10 mouse cellular contexts compared by ENCODE assay signal in the genomic region with DNA sequence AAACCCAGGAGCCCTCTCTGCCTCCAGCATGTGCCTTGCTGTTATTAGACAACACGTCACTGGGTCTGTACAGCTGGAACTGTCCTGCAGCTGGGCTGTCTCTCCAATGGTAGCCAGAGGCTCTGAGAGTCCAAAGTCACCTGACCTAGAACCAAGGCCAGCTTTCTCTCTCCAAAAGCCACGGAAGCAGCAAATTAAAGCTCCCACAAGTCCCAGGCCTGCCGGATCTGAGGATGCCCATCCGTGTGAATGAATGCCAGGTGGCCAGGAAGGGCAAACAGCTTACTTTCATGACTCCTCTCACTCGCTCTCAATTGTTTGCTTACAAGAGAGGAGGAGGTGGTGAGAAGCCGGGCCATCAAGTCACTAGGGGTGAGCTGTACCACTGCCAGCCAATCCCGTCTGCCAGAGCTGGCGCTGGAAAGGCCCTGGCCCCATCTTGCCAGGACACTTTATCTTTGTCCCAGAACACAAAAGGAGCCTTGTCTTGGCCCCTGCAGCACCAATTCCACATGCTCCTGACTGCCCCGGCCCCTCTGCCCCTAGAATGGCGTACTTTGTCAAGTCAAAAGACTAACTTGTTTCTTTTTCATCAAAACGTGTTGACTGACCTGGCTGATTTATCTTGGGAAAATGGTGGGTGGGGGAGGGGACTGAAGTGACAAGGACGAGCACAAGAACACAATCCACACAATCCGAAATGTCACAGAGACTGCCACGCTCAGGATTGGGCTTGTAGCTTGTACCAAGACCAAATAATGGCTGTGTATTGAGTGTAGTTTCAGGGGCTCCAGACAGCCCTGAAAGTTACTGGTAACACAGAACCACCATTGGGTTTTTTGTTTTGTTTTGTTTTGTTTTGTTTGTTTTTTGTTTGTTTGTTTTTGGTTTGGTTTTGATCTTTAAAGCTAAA. TPM values are rescaled to one million over a fixed set of nuclear protein-coding genes. Genes with fewer than 3 reads are reported as not detected.
DNase-seq lines count a peak whose midpoint lies in the region; ATAC-seq lines count a peak whose summit lies in the region.
"Had no signal": no experiment of that assay in that cellular context is flagged by ENCODE, and none has a peak within 500 bp of the region (broad histone marks: within the 10 kb centered on the region; RNA-seq: fewer than 3 reads in every experiment).

No protein-coding gene starts in this region.

- H3K36me3 ChIP-seq in stomach, embryonic 16.5 days (ENCODE audit: control insufficient read depth, insufficient read depth, low read length) = no peaks in the 10 kb centered on the region
- H3K36me3 ChIP-seq: limb, embryonic 12.5 days had no signal

- H3K4me2 ChIP-seq in stomach, embryonic 16.5 days (ENCODE audit: low read depth, low read length) = 0 out of 2 replicates have a peak overlapping the region, but pooled peaks have one; percentile 2
- H3K4me2 ChIP-seq: limb, embryonic 12.5 days had no signal

- H3K27ac ChIP-seq in stomach, embryonic 16.5 days (ENCODE audit: low read length) = 0 out of 2 replicates have a peak overlapping the region, but pooled peaks have one; percentile 26
- H3K27ac ChIP-seq: limb, embryonic 12.5 days had no signal

- H3K9ac ChIP-seq in stomach, embryonic 16.5 days (ENCODE audit: low read length) = no peak overlapping the region
- H3K9ac ChIP-seq: limb, embryonic 12.5 days had no signal

- H3K9me3 ChIP-seq in stomach, embryonic 16.5 days (replicated peaks; ENCODE audit: control insufficient read depth, low read length) = no peaks in the 10 kb centered on the region
- H3K9me3 ChIP-seq: limb, embryonic 12.5 days had no signal

- DNase-seq in frontal cortex, postnatal 25 days (ENCODE audit: low spot score in 2 of 2) = no peak
- peak; percentile 53 to 67 for DNase-seq in right cerebral cortex, postnatal 10 days (ENCODE audit: low spot score in 2 of 2)
- DNase-seq in right cerebral cortex, adult 2 months (ENCODE audit: low spot score in 2 of 2) = no peak
- DNase-seq in heart, adult 8-10 months (ENCODE audit: low spot score) = peak; percentile 68
- DNase-seq in layer of hippocampus, adult 9-11 months = peak; percentile 70
- no peak for DNase-seq in thymus, postnatal 10 days (ENCODE audit: low spot score in 2 of 2)

- H3K27me3 ChIP-seq in stomach, embryonic 16.5 days (ENCODE audit: control insufficient read depth, insufficient read depth, low read length) = no peaks in the 10 kb centered on the region

- 32% methylated on average over 14 of the region's 14 CpGs for WGBS in stomach, embryonic 16.5 days

- ATAC-seq in frontal cortex, adult (ENCODE audit: low TSS enrichment) = peak; percentile 70
- ATAC-seq in stomach, embryonic 16.5 days (ENCODE audit: insufficient read depth, low FRiP score) = peak; percentile 34; the same call in 1 of the 2 replicates

- no peak overlapping the region for H3K4me3 ChIP-seq in stomach, embryonic 16.5 days (replicated peaks; ENCODE audit: low read length)
- H3K4me3 ChIP-seq: limb, embryonic 12.5 days had no signal

- peaks cover 29% of the 10 kb centered on the region for H3K4me1 ChIP-seq in stomach, embryonic 16.5 days (ENCODE audit: control insufficient read depth, insufficient read depth, low read length)

RNA-seq across cellular contexts. Expression of a gene that starts 6.8 kb away (rescaled TPM):
- under 1 TPM in 2 of 4 experiments, not detected in 2; 0.16 to 0.22 TPM for total RNA-seq in heart, adult 8-10 months (2022)
- polyA plus RNA-seq in stomach, embryonic 16.5 days (2015; fragmentation: Nextera tagmentation; extraction: Ambion mirVana) = not detected in 2 replicates
- polyA plus RNA-seq: limb, embryonic 12.5 days; testis, adult 2 months had no signal

Comparison
In these comparisons a context has a peak if more than half of its experiments do, and no peak if none do; other contexts are left out.
1. DNase-seq: peak in right cerebral cortex, postnatal 10 days (2 of 2), heart, adult 8-10 months (single experiment) and layer of hippocampus, adult 9-11 months (single experiment); none in frontal cortex, postnatal 25 days (0 of 2), right cerebral cortex, adult 2 months (0 of 2) and thymus, postnatal 10 days (0 of 2).